Mouse (Mus musculus) ES-Bruce4 (cell line): ENCODE measurements around the gene Khsrp. TPM values are rescaled to one million over a fixed set of nuclear protein-coding genes. Genes with fewer than 3 reads are reported as not detected.
A peak's percentile ranks its signal among the peaks of the same experiment; 100 is the strongest.

ENCODE experiments used
- H3K27ac ChIP-seq: 2 replicates; pipeline ENCODE4 v1.5.1; 2012; ENCODE audit warnings: low read length, inconsistent platforms; ENCODE audit not compliant: insufficient read depth
- H3K27me3 ChIP-seq: 2 replicates; pipeline ENCODE4 v1.6.1; 2012; ENCODE audit warnings: mild to moderate bottlenecking, low read length, inconsistent platforms; ENCODE audit not compliant: control insufficient read depth, poor library complexity, insufficient read depth, severe bottlenecking
- H3K36me3 ChIP-seq: 2 replicates; pipeline ENCODE4 v1.6.1; 2012; ENCODE audit warnings: inconsistent platforms, mild to moderate bottlenecking, low read length, moderate library complexity; ENCODE audit not compliant: control insufficient read depth, poor library complexity, insufficient read depth, severe bottlenecking
- H3K4me1 ChIP-seq: one replicate; pipeline ENCODE4 v1.8.1; 2011; ENCODE audit warnings: low read length; ENCODE audit not compliant: control insufficient read depth, insufficient read depth
- H3K4me3 ChIP-seq: 2 replicates; pipeline ENCODE4 v1.5.1; 2011; ENCODE audit warnings: low read depth, mild to moderate bottlenecking, low read length
- H3K9ac ChIP-seq: 2 replicates; pipeline ENCODE4 v1.6.1; 2012; ENCODE audit warnings: low read depth, mild to moderate bottlenecking, inconsistent platforms; ENCODE audit not compliant: poor library complexity, severe bottlenecking
- H3K9me3 ChIP-seq: replicated peaks from 2 replicates; pipeline ENCODE4 v1.6.1; 2012; ENCODE audit warnings: mild to moderate bottlenecking, low read length, inconsistent platforms; ENCODE audit not compliant: control insufficient read depth, poor library complexity, insufficient read depth, severe bottlenecking
- CTCF ChIP-seq: IDR thresholded peaks from one replicate; pipeline ENCODE4 v1.8.1; 2011; ENCODE audit warnings: low read depth, low read length
- EP300 ChIP-seq: IDR thresholded peaks from 2 replicates; pipeline ENCODE4 v1.6.1; 2011; ENCODE audit warnings: low read depth, low read length; ENCODE audit not compliant: insufficient read depth
- POLR2A ChIP-seq: IDR thresholded peaks from one replicate; pipeline ENCODE4 v1.8.1; 2011; ENCODE audit warnings: low read length; ENCODE audit not compliant: insufficient read depth
- polyA plus RNA-seq: library from polyadenylated mRNA; stranded (reverse); fragments of >200 nt; gene quantifications from 2 replicates; pipeline ENCODE4 v1.2.4, GENCODE M21; 2011; ENCODE audit warnings: low read depth; ENCODE audit not compliant: missing spikeins, insufficient read depth, insufficient read length

Khsrp gene
- polyA plus RNA-seq, 1 experiment, result 166 TPM

GRCm38 (mm10) chr17:57066908-57067307 is 35.6 kb upstream of the Khsrp start:
- no peak for TF ChIP-seq EP300
- TF ChIP-seq CTCF, result no peak
- TF ChIP-seq POLR2A, result no peak
- Histone ChIP-seq H3K27me3 (no peaks in the 10 kb centered on the region), H3K4me3 (no peak overlapping the region)

GRCm38 (mm10) chr17:57063031-57063430 is 31.7 kb upstream of the Khsrp start:
- TF ChIP-seq CTCF (no peak), POLR2A (no peak), EP300 (no peak)
- H3K27me3 ChIP-seq, result no peaks in the 10 kb centered on the region
- H3K36me3 ChIP-seq, result 0 out of 2 replicates have a peak, but pooled peaks cover 2% of the 10 kb centered on the region
- H3K9ac ChIP-seq, result peak overlapping the region; percentile 84
- peak overlapping the region; percentile 91 for H3K4me3 ChIP-seq
- peaks cover 10% of the 10 kb centered on the region for H3K4me1 ChIP-seq
- no peaks in the 10 kb centered on the region for H3K9me3 ChIP-seq
- H3K27ac ChIP-seq, result no peak overlapping the region

More at GRCm38 (mm10) chr17:57066908-57067307, 35.6 kb upstream of the Khsrp start:
- H3K36me3 ChIP-seq, result 0 out of 2 replicates have a peak, but pooled peaks cover 2% of the 10 kb centered on the region
- H3K9ac ChIP-seq, result no peak overlapping the region
- H3K27ac ChIP-seq, result no peak overlapping the region
- peaks cover 7% of the 10 kb centered on the region for H3K4me1 ChIP-seq
- H3K9me3 ChIP-seq, result no peaks in the 10 kb centered on the region

- H3K27me3 ChIP-seq, result no peaks in the 10 kb centered on the region
- no peak for TF ChIP-seq CTCF
- TF ChIP-seq EP300, result no peak
- TF ChIP-seq POLR2A, result no peak
- H3K27ac ChIP-seq, result no peak overlapping the region
- peak overlapping the region; percentile 91 for H3K4me3 ChIP-seq
- 0 out of 2 replicates have a peak, but pooled peaks cover 2% of the 10 kb centered on the region for H3K36me3 ChIP-seq
- H3K9me3 ChIP-seq, result no peaks in the 10 kb centered on the region
- H3K9ac ChIP-seq, result peak overlapping the region; percentile 84
- H3K4me1 ChIP-seq, result peaks cover 10% of the 10 kb centered on the region
These were observed 31.2 kb upstream of the Khsrp start for GRCm38 (mm10) chr17:57062548-57062947.

GRCm38 (mm10) chr17:57062011-57062521 is 30.7 kb upstream of the Khsrp start:
- no peak overlapping the region for H3K27ac ChIP-seq
- peak overlapping the region; percentile 84 for H3K9ac ChIP-seq
- no peaks in the 10 kb centered on the region for H3K9me3 ChIP-seq
- no peaks in the 10 kb centered on the region for H3K27me3 ChIP-seq
- H3K4me3 ChIP-seq, result peak overlapping the region; percentile 91
- TF ChIP-seq CTCF, result no peak
- TF ChIP-seq EP300, result 0 out of 2 replicates have a peak, but pooled peaks have one; percentile 62
- TF ChIP-seq POLR2A, result no peak
- H3K36me3 ChIP-seq, result 0 out of 2 replicates have a peak, but pooled peaks cover 2% of the 10 kb centered on the region
- H3K4me1 ChIP-seq, result peaks cover 10% of the 10 kb centered on the region

GRCm38 (mm10) chr17:57061069-57061468 is 29.7 kb upstream of the Khsrp start:
- 0 out of 2 replicates have a peak, but pooled peaks cover 2% of the 10 kb centered on the region for H3K36me3 ChIP-seq
- H3K4me1 ChIP-seq, result peaks cover 7% of the 10 kb centered on the region
- no peaks in the 10 kb centered on the region for H3K9me3 ChIP-seq
- H3K9ac ChIP-seq, result no peak overlapping the region
- 0 out of 2 replicates have a peak overlapping the region, but pooled peaks have one; percentile 9 for H3K4me3 ChIP-seq
- no peak overlapping the region for H3K27ac ChIP-seq
- no peaks in the 10 kb centered on the region for H3K27me3 ChIP-seq
- TF ChIP-seq CTCF, result no peak
- 0 out of 2 replicates have a peak, but pooled peaks have one; percentile 46 for TF ChIP-seq EP300
- no peak for TF ChIP-seq POLR2A

GRCm38 (mm10) chr17:57060231-57060801 is 29.0 kb upstream of the Khsrp start:
- H3K36me3 ChIP-seq, result no peaks in the 10 kb centered on the region
- TF ChIP-seq CTCF, result peak; percentile 52
- peak; percentile 19; the same call in 1 of the 2 replicates for TF ChIP-seq EP300
- TF ChIP-seq POLR2A, result no peak
- H3K27ac ChIP-seq, result peak overlapping the region; percentile 59; the same call in 1 of the 2 replicates
- peak overlapping the region; percentile 39; the same call in 1 of the 2 replicates for H3K9ac ChIP-seq
- no peaks in the 10 kb centered on the region for H3K27me3 ChIP-seq
- peak overlapping the region; percentile 67 for H3K4me3 ChIP-seq
- H3K4me1 ChIP-seq, result peaks cover 7% of the 10 kb centered on the region
- no peaks in the 10 kb centered on the region for H3K9me3 ChIP-seq
